Mouse (Mus musculus): ENCODE data around the gene Ccnt2.

DNA sequence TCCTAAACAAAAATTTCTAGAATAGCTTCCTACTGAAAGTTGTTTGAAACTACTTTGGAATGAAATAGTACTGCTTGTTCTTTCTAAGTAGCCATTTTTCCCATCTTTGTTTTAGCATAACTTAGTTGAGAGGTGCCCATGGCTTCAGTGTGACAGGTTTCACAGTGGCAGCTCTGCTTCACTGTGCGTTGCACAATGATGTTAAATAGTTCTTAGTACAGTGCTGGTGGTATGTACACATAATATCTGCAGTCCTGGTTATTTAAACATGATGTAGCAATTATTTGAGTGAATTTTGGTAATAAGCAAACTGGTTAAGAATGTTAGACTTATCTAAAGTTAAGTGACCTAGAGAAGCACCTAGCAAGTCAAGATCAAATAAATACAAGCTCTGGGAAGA, 19.5 kb downstream of the Ccnt2 start:
- TF ChIP-seq SMC3 (IDR thresholded peaks at IDR 0.05; ENCODE audit: low read depth, low read length) (no peak), ZMIZ1 (IDR thresholded peaks at IDR 0.05; ENCODE audit: low read depth, low read length) (no peak), CTCF (conservative IDR thresholded peaks at IDR 0.05 in 1 of 2, IDR thresholded peaks at IDR 0.05 in 1 of 2; ENCODE audit: low read depth in 2 of 2, low read length in 2 of 2) (no peak), POLR2A (IDR thresholded peaks at IDR 0.05; ENCODE audit: low read depth, low read length) (no peak)

All from CH12.LX (cell line).